Mouse (Mus musculus) lung, adult 2 months (tissue): ENCODE results near the gene Ccdc106.

Experiments
- CTCF ChIP-seq: fragments of 200-500 bp; IDR thresholded peaks from 2 replicates; pipeline ENCODE4 v1.5.1; 2011; ENCODE audit warnings: mild to moderate bottlenecking, low read length, control low read depth; ENCODE audit not compliant: insufficient read depth
- POLR2A ChIP-seq: fragments of 200-500 bp; IDR thresholded peaks from 2 replicates; pipeline ENCODE4 v1.6.1; 2011; ENCODE audit warnings: low read depth, mild to moderate bottlenecking, control low read depth, low read length, borderline replicate concordance; ENCODE audit errors: extremely low read depth

DNA sequence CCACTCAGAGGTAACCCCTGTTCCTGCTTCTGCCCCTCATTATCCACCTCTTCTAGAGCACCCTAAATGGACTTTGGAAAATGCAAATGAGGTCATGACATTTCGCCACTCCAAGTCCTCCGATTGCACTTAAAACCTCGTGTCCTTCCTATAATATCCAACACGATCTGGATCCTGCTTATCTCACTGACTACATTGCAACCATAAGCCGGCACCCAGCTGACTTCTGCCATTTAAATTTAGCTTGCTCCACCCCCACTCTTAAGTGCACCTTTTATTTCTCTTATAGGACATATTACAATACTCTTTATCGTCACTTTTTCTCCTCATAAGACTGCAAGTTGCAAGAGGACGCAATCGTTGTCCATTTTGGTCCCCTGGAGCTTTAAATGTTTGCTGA, 17.1 kb downstream of the Ccdc106 start:
- no peak for TF ChIP-seq CTCF
- no peak for TF ChIP-seq POLR2A
